Mouse (Mus musculus) E14TG2a.4 (cell line): ENCODE results near the gene Lhx1.

Experiments
- CTCF ChIP-seq: conservative IDR thresholded peaks from 2 replicates; pipeline ENCODE4 v1.5.1; 2014; ENCODE audit warnings: low read length
- NANOG ChIP-seq: IDR thresholded peaks from 2 replicates; pipeline ENCODE4 v1.6.1; 2014; ENCODE audit warnings: borderline replicate concordance, low read length, mixed read lengths
- POU5F1 ChIP-seq: IDR thresholded peaks from 2 replicates; pipeline ENCODE4 v1.6.1; 2014; ENCODE audit warnings: low read length, borderline replicate concordance

DNA sequence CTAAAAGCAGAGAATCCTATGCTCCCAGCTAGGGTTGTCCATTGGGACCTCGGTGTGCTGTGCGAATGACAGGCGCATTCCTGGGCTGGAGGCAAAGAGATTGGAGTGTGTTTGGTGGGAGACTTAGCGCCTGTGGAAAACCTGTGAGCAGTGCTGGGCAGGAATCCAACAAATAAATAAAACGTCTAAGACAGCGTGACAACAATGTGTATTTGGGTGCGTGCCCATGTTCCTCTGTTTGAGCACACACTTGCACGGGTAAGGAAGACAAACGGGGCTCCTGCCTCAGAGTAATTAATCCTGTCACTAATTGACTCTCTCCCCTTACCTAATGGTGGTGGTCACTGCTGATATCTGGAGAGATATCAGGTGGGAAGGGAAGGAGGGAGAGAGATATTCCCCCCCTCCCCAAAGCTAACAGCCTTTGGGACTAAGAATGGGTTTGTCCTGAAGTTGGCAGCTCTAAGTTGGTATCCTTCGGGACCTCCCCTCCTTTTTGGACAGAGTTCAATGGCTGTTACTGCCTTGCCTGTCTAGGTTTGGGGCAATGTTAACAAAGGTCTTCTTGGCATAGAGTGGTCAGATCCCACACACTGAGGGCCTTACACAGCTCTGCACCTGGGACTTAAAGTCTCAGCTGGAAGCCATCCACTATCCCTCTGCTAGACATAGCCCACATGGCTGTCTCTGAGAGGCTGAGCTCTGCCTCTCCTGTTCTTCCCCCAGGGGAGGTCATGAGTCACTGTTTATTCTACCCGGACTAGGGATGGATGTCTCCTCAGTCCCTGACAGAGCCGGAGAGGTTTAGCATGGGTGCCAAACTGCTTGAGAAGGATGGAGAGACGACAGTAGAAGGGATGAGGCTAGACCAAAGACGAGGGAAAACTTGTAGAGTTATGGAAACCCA, 4.7 kb upstream of the Lhx1 start:
- no peak for TF ChIP-seq CTCF
- TF ChIP-seq NANOG = no peak
- TF ChIP-seq POU5F1 = no peak
